In the genomic region with DNA sequence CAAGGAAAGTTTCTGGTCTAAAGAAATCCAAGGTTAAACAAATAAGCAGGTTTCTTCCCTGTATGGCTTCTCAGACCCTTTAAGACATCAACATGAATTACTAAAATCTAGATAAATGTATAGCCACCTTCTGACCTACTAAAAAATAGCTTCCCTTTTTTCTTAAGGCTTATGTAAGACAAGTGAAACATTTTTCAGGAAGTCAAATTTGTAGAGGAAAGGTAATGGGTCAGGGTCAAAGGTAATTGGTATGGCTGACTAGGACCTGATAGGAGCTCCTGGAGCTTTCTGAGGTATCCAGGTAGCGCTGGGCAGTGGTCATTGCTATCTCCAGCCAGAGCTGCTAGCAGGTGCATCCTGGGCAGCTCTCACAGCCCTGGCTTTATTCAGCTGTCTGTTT, we compare ENCODE assay signal across 26 mouse cellular contexts.
DNase-seq lines count a peak whose midpoint lies in the region; ATAC-seq and TF ChIP-seq lines count a peak whose summit lies in the region.
"Had no signal": no experiment of that assay in that cellular context is flagged by ENCODE, and none has a peak within 500 bp of the region (broad histone marks: within the 10 kb centered on the region; RNA-seq: fewer than 3 reads in every experiment).

No protein-coding gene starts in this region.

- 0 out of 2 replicates have a peak overlapping the region, but pooled peaks have one; percentile 56 for H3K27ac ChIP-seq in forebrain, embryonic 12.5 days
- H3K27ac ChIP-seq in forebrain, embryonic 10.5 days, result no peak overlapping the region
- H3K27ac ChIP-seq in MEL (ENCODE audit: control insufficient read depth, low read depth, low read length), result no peak overlapping the region
- peak overlapping the region; percentile 76 for H3K27ac ChIP-seq in hindbrain, embryonic 13.5 days
- peak overlapping the region; percentile 82 for H3K27ac ChIP-seq in midbrain, embryonic 13.5 days
- H3K27ac ChIP-seq: embryonic facial prominence, embryonic 12.5 days; limb, embryonic 12.5 days; liver, embryonic 12.5 days; stomach, embryonic 15.5 days had no signal

- no peak overlapping the region for H3K9ac ChIP-seq in forebrain, embryonic 12.5 days
- no peak overlapping the region for H3K9ac ChIP-seq in MEL (ENCODE audit: control insufficient read depth, low read depth, low read length, poor library complexity, severe bottlenecking)
- no peak overlapping the region for H3K9ac ChIP-seq in hindbrain, embryonic 13.5 days
- H3K9ac ChIP-seq in midbrain, embryonic 13.5 days (replicated peaks), result no peak overlapping the region
- H3K9ac ChIP-seq: embryonic facial prominence, embryonic 12.5 days; forebrain, postnatal 0 days; limb, embryonic 12.5 days; liver, embryonic 12.5 days; stomach, embryonic 15.5 days had no signal

- no peak; a peak in 1 of 4 replicates for TF ChIP-seq EP300 in MEL (IDR thresholded peaks at IDR 0.05; ENCODE audit: low read depth in 1 of 2, low read length in 2 of 2)

- H3K4me2 ChIP-seq in forebrain, embryonic 12.5 days, result no peak overlapping the region
- no peak overlapping the region for H3K4me2 ChIP-seq in hindbrain, embryonic 13.5 days
- H3K4me2 ChIP-seq in midbrain, embryonic 13.5 days (replicated peaks), result no peak overlapping the region
- H3K4me2 ChIP-seq: embryonic facial prominence, embryonic 12.5 days; limb, embryonic 12.5 days; liver, embryonic 12.5 days; stomach, embryonic 15.5 days had no signal

- DNase-seq in forebrain, embryonic 10.5 days (ENCODE audit: extremely low spot score, low spot score), result no peak
- DNase-seq in MEL (ENCODE audit: low read depth, low spot score), result peak; percentile 12
- no peak for DNase-seq in natural killer cell, adult 2 months (ENCODE audit: low spot score in 2 of 2)
- DNase-seq in left cerebral cortex, adult 18-20 months (ENCODE audit: low spot score in 2 of 2), result no peak
- DNase-seq in heart, postnatal 4 days, result no peak
- DNase-seq: adrenal gland, postnatal 36 days; cerebellum, adult 2 months; forebrain, postnatal 0 days; gastrocnemius, postnatal 36 days; kidney, adult 2 months; kidney, postnatal 14 days; lung, adult 2 months; lung, postnatal 36 days; right cerebral cortex, postnatal 25 days; thymus, adult 18-20 months had no signal

- peaks cover 73% of the 10 kb centered on the region for H3K27me3 ChIP-seq in forebrain, embryonic 12.5 days
- H3K27me3 ChIP-seq in forebrain, embryonic 10.5 days (ENCODE audit: poor library complexity, severe bottlenecking), result peaks cover 97% of the 10 kb centered on the region
- H3K27me3 ChIP-seq in MEL (ENCODE audit: control insufficient read depth in 1 of 2, insufficient read depth in 2 of 2, low read length in 2 of 2), result peaks cover 0 to 3% of the 10 kb centered on the region in 2 experiments; a peak in 1 of 4 replicates
- H3K27me3 ChIP-seq in hindbrain, embryonic 13.5 days, result no peaks in the 10 kb centered on the region
- no peaks in the 10 kb centered on the region for H3K27me3 ChIP-seq in midbrain, embryonic 13.5 days
- H3K27me3 ChIP-seq: stomach, embryonic 15.5 days had no signal

- H3K79me2 ChIP-seq in MEL (ENCODE audit: control insufficient read depth, insufficient read depth, low read length, poor library complexity), result no peaks in the 10 kb centered on the region

- no peak for TF ChIP-seq RAD21 in MEL (IDR thresholded peaks at IDR 0.05; ENCODE audit: low read depth, low read length)

- no peak for ATAC-seq in forebrain, embryonic 12.5 days (ENCODE audit: low FRiP score)
- ATAC-seq in hindbrain, embryonic 13.5 days (ENCODE audit: low FRiP score), result no peak
- no peak for ATAC-seq in midbrain, embryonic 13.5 days
- ATAC-seq: activated CD4-positive, CD25-positive, alpha-beta regulatory T cell, adult 4 months; inflammation-experienced regulatory T-cells, adult 6 months; liver, embryonic 12.5 days had no signal

- no peaks in the 10 kb centered on the region for H3K36me3 ChIP-seq in forebrain, embryonic 12.5 days (replicated peaks)
- H3K36me3 ChIP-seq in forebrain, embryonic 10.5 days (replicated peaks), result no peaks in the 10 kb centered on the region
- H3K36me3 ChIP-seq in MEL (ENCODE audit: control insufficient read depth in 1 of 2, insufficient read depth in 2 of 2, low read length in 2 of 2), result no peaks in the 10 kb centered on the region
- no peaks in the 10 kb centered on the region for H3K36me3 ChIP-seq in hindbrain, embryonic 13.5 days
- no peaks in the 10 kb centered on the region for H3K36me3 ChIP-seq in midbrain, embryonic 13.5 days
- H3K36me3 ChIP-seq: embryonic facial prominence, embryonic 12.5 days; heart, embryonic 10.5 days; limb, embryonic 12.5 days; liver, embryonic 12.5 days; stomach, embryonic 15.5 days had no signal

- TF ChIP-seq POLR2A in MEL (IDR thresholded peaks at IDR 0.05; ENCODE audit: control insufficient read depth in 1 of 2, insufficient read depth in 1 of 2, low read depth in 1 of 2, low read length in 2 of 2, poor library complexity in 1 of 2), result no peak

- whole genome bisulfite sequencing in forebrain, embryonic 12.5 days, result 40% methylated on average over 1 of the region's 1 CpGs
- WGBS in forebrain, embryonic 10.5 days, result 47% methylated on average over 1 of the region's 1 CpGs
- WGBS in hindbrain, embryonic 13.5 days, result 58% methylated on average over 1 of the region's 1 CpGs
- 50% methylated on average over 1 of the region's 1 CpGs for WGBS in midbrain, embryonic 13.5 days

- no peak overlapping the region for H3K4me3 ChIP-seq in forebrain, embryonic 12.5 days (replicated peaks)
- H3K4me3 ChIP-seq in forebrain, embryonic 10.5 days, result no peak overlapping the region
- H3K4me3 ChIP-seq in MEL (ENCODE audit: control insufficient read depth in 1 of 2, insufficient read depth in 1 of 2, low read depth in 2 of 2, low read length in 2 of 2), result no peak overlapping the region
- no peak overlapping the region for H3K4me3 ChIP-seq in hindbrain, embryonic 13.5 days
- no peak overlapping the region for H3K4me3 ChIP-seq in midbrain, embryonic 13.5 days (replicated peaks)
- H3K4me3 ChIP-seq: embryonic facial prominence, embryonic 12.5 days; erythroblast, embryonic 14.5 days; heart, embryonic 10.5 days; limb, embryonic 12.5 days; liver, embryonic 12.5 days; stomach, embryonic 15.5 days had no signal

- H3K9me3 ChIP-seq in forebrain, embryonic 12.5 days, result no peaks in the 10 kb centered on the region
- H3K9me3 ChIP-seq in forebrain, embryonic 10.5 days, result no peaks in the 10 kb centered on the region
- no peaks in the 10 kb centered on the region for H3K9me3 ChIP-seq in MEL (replicated peaks; ENCODE audit: insufficient read depth, low read length)
- H3K9me3 ChIP-seq in hindbrain, embryonic 13.5 days, result no peaks in the 10 kb centered on the region
- H3K9me3 ChIP-seq in midbrain, embryonic 13.5 days, result no peaks in the 10 kb centered on the region
- H3K9me3 ChIP-seq: embryonic facial prominence, embryonic 12.5 days; heart, embryonic 10.5 days; limb, embryonic 12.5 days; liver, embryonic 12.5 days; stomach, embryonic 15.5 days had no signal

- peaks cover 65% of the 10 kb centered on the region for H3K4me1 ChIP-seq in forebrain, embryonic 12.5 days
- peaks cover 52% of the 10 kb centered on the region for H3K4me1 ChIP-seq in forebrain, embryonic 10.5 days
- H3K4me1 ChIP-seq in MEL (ENCODE audit: control insufficient read depth in 1 of 2, insufficient read depth in 2 of 2, low read length in 2 of 2), result no peaks in the 10 kb centered on the region; a peak in 1 of 4 replicates
- peaks cover 88% of the 10 kb centered on the region for H3K4me1 ChIP-seq in hindbrain, embryonic 13.5 days (replicated peaks)
- H3K4me1 ChIP-seq in midbrain, embryonic 13.5 days (replicated peaks), result peaks cover 89% of the 10 kb centered on the region
- H3K4me1 ChIP-seq: embryonic facial prominence, embryonic 12.5 days; liver, embryonic 12.5 days; stomach, embryonic 15.5 days had no signal

- no peak for TF ChIP-seq CTCF in MEL (IDR thresholded peaks at IDR 0.05 in 2 of 3, conservative IDR thresholded peaks at IDR 0.05 in 1 of 3; ENCODE audit: control insufficient read depth in 1 of 3, insufficient read depth in 1 of 3, low read depth in 2 of 3, low read length in 3 of 3, poor library complexity in 1 of 3, severe bottlenecking in 1 of 3)

TF ChIP-seq in MEL, 35 proteins besides CTCF, POLR2A, EP300 and RAD21:
- no peak for TF ChIP-seq ZMIZ1 (IDR thresholded peaks at IDR 0.05; ENCODE audit: low read depth, low read length)
- no peak for TF ChIP-seq ELF1 (IDR thresholded peaks at IDR 0.05; ENCODE audit: low read depth, low read length)
- no peak for TF ChIP-seq E2F4 (IDR thresholded peaks at IDR 0.05; ENCODE audit: borderline replicate concordance, low read depth, low read length)
- TF ChIP-seq ETS1 (IDR thresholded peaks at IDR 0.05; ENCODE audit: low read depth, low read length), result no peak
- no peak for TF ChIP-seq CHD1 (IDR thresholded peaks at IDR 0.05; ENCODE audit: low read depth, low read length)
- no peak for TF ChIP-seq MEF2A (IDR thresholded peaks at IDR 0.05; ENCODE audit: extremely low read depth, insufficient replicate concordance, low read depth, low read length, poor library complexity, severe bottlenecking)
- TF ChIP-seq RCOR1 (IDR thresholded peaks at IDR 0.05; ENCODE audit: low read depth, low read length), result no peak
TF ChIP-seq in MEL: peak in this region for 0.

Comparison
In these comparisons a context has a peak if more than half of its experiments do, and no peak if none do; other contexts are left out.
1. H3K27ac ChIP-seq: peak in forebrain, embryonic 12.5 days (single experiment), hindbrain, embryonic 13.5 days (single experiment) and midbrain, embryonic 13.5 days (single experiment); none in forebrain, embryonic 10.5 days (single experiment) and MEL (single experiment).